Mouse (Mus musculus): ENCODE results near the gene Gbp9.
"Not testable (repeated sequence)": the region's sequence is repeated elsewhere in the genome, so short reads cannot be mapped to it uniquely, and the experiment has no call there.

Gbp9 gene

GRCm38 (mm10) chr5:105060224-105060623 is 79.1 kb downstream of the Gbp9 start:
- DNase-seq (ENCODE audit: low read depth) = no peak

DNA sequence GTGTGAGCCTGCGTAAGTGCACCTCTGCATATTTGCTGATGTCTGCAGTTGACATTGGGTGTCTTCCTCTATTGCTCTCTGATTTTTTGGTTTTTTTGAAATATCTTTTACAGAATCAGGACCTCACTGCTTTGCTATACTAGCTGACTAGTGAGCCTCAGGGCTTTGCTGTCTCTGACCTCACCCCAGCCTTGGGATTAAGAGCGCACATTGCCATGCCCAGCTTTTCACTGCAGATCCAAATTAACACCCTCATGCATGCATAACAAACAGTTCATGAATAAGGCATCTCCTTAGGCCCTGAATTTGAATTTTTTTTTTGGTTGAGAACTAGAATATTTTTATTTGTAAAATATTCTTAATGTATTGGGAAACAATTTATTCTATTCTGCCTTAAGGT is 84.1 kb downstream of the Gbp9 start:
- DNase-seq (ENCODE audit: low read depth) = no peak

DNA sequence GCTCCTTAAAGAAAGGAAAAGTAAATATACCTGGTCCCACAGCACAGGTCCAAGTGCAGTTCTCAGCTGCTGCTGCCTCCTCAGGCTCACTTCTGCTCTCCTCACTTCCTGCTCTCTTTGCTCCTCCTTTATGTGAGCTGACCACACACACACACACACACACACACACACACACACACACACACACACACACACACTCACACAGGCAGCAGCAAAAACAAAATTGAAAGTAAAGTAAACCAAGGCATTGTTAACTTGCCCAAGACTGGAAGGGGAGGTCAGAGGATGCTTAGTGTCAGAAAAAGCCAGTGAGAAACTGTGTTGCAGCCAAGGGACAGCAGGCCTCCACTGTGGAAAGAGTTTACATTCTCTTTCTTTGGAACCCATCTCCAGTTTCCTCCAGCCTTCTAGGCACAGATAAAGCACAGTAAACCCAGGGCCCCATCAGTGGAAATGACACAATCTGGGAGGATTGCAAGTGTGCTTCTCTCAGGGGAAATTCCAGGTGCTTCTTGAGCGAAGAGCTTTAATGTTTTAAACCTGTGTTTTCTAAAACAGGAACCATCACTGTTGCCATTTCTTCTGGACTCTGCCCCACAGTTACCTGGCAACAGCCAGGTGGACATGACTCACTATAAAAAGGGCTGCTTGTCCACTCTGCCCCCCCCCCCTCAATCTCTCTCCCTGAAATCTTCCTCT is 85.7 kb downstream of the Gbp9 start:
- not testable (repeated sequence) for DNase-seq (ENCODE audit: low read depth)

DNA sequence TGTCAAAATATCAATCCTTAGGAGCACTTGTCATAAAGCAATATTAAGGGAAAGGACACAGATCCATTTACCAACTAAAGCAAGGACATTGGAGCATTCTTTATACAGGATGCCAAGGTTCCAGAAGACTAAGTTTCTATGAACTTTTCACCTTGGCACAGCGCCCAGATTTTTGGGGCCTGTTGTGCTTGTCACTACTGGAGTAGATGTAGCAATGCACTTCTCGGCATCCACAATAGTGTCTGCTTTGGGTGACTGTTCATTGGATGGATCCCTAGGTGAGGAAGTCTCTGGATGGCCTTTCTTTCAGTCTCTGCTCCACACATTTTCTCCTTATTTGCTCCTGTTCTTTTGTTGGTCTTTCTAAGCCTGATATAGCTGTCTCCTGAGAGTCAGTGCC is 107.0 kb downstream of the Gbp9 start:
- DNase-seq (ENCODE audit: low read depth) = no peak
